Mouse (Mus musculus) hindbrain, embryonic 15.5 days (tissue): ENCODE data around the gene Itgae. TPM values are rescaled to one million over a fixed set of nuclear protein-coding genes. Genes with fewer than 3 reads are reported as not detected.
A peak's percentile ranks its signal among the peaks of the same experiment; 100 is the strongest.

Experiments
- ATAC-seq: fragments of 200-750 bp; cut with Nextera tagmentation; 2 replicates; pipeline ENCODE4 v1.8.0; 2017; ENCODE audit warnings: low read depth, moderate number of reproducible peaks, moderate TSS enrichment; ENCODE audit not compliant: low FRiP score
- H3K27ac ChIP-seq: fragments of 300-500 bp; sonication (generic); replicated peaks from 2 replicates; pipeline ENCODE4 v1.5.1; 2015; ENCODE audit warnings: mild to moderate bottlenecking, inconsistent platforms
- H3K27me3 ChIP-seq: fragments of 300-500 bp; sonication (generic); 2 replicates; pipeline ENCODE4 v1.6.1; 2015; ENCODE audit warnings: control low read depth, inconsistent platforms
- H3K36me3 ChIP-seq: fragments of 300-500 bp; sonication (generic); 2 replicates; pipeline ENCODE4 v1.6.1; 2015; ENCODE audit warnings: control low read depth, inconsistent platforms
- H3K4me1 ChIP-seq: fragments of 300-500 bp; sonication (generic); replicated peaks from 2 replicates; pipeline ENCODE4 v1.6.1; 2015; ENCODE audit warnings: control low read depth, inconsistent platforms
- H3K4me2 ChIP-seq: fragments of 300-500 bp; sonication (generic); 2 replicates; pipeline ENCODE4 v1.6.1; 2015; ENCODE audit warnings: moderate library complexity, mild to moderate bottlenecking, inconsistent platforms
- H3K4me3 ChIP-seq: fragments of 300-500 bp; sonication (generic); 2 replicates; pipeline ENCODE4 v1.5.1; 2015; ENCODE audit warnings: mild to moderate bottlenecking, inconsistent platforms
- H3K9ac ChIP-seq: fragments of 300-500 bp; sonication (generic); 2 replicates; pipeline ENCODE4 v1.6.1; 2015; ENCODE audit warnings: inconsistent platforms
- H3K9me3 ChIP-seq: fragments of 300-500 bp; sonication (generic); 2 replicates; pipeline ENCODE4 v1.6.1; 2016; ENCODE audit warnings: control low read depth, inconsistent platforms
- WGBS: fragments of 180-500 bp; shearing (Covaris S2); methylation state at CpG from one replicate; pipeline ENCODE4 v1.1.7; 2015; 5-methylcytosine and 5-hydroxymethylcytosine counted together
- polyA plus RNA-seq: library from polyadenylated mRNA; unstranded; fragments of >200 nt; fragmentation: Nextera tagmentation; extraction: Ambion mirVana; gene quantifications from 2 replicates; pipeline ENCODE4 v1.2.1, GENCODE M21; 2015

Itgae gene
- polyA plus RNA-seq, 1 experiment from 2014 or later: 0.35 TPM

DNA sequence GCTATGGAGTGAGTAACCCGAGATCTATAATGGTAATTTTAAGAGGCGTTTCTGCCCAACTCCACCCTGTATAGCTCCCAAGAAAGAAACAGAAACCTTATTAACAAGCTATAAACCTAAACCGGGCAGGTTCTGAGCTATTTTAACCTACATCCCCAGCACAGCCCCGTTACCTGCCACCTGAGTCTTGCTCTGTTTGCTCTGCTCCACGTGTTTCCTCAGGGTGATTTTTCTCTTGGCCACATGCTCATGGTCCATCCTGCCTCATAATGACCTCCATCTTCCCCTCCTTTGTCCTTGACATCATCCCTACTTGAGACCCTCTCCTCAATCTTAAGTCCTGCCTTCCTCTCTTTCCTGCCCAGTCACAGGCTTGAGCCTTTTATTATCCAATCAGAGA is 43.8 kb downstream of the Itgae start:
- no peak overlapping the region for H3K9ac ChIP-seq
- peaks cover 14% of the 10 kb centered on the region for H3K4me1 ChIP-seq
- H3K27me3 ChIP-seq: no peaks in the 10 kb centered on the region
- no peaks in the 10 kb centered on the region for H3K36me3 ChIP-seq
- ATAC-seq: no peak
- no peaks in the 10 kb centered on the region for H3K9me3 ChIP-seq
- 95% methylated on average over 5 of the region's 5 CpGs for WGBS
- H3K4me3 ChIP-seq: no peak overlapping the region
- no peak overlapping the region for H3K27ac ChIP-seq
- H3K4me2 ChIP-seq: no peak overlapping the region

DNA sequence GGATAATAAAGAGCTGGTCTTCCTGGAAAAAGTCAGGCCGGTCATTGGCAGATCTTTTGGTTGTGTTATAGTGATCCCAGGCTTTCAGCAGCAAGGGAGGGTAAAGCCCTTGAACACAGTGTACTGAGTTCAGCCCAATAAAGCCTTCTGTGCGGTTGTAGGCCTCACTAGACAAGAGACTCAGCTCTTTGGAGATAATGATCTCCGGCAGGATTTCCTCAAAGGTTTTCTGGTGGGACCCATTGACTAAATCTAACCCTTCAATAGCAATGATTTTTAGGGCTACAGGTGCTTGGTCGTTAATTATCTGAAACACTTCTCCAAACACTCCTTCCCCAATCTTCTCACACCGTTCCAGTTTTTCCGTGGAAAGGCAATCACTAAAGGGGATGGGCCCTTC is 46.2 kb downstream of the Itgae start:
- H3K27ac ChIP-seq: no peak overlapping the region
- ATAC-seq: no peak
- peaks cover 14% of the 10 kb centered on the region for H3K4me1 ChIP-seq
- 91% methylated on average over 6 of the region's 6 CpGs for WGBS
- no peaks in the 10 kb centered on the region for H3K9me3 ChIP-seq
- no peaks in the 10 kb centered on the region for H3K27me3 ChIP-seq
- peak overlapping the region; percentile 93 for H3K4me2 ChIP-seq
- H3K9ac ChIP-seq: no peak overlapping the region
- H3K4me3 ChIP-seq: peak overlapping the region; percentile 85; the same call in 1 of the 2 replicates
- H3K36me3 ChIP-seq: no peaks in the 10 kb centered on the region

DNA sequence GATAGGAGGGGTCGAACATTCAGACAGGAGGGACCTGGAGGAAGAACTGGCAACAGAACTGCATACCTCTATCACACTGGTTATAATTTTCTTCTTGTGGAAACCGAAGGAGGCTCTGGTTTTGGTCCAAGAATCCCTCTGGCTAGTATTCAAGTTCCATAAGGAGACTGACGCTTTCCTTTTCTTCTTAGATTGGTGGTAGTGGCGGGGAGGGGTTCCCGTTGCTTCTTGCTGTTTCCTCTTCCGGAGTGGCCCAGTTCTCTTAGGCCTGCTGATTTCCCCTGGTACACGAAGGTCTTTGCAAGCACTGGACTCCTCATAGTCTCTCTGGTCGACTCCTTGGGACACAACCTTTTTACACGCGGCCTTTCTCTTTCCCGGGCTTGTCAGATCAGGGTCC is 46.7 kb downstream of the Itgae start:
- Histone ChIP-seq H3K4me1 (peaks cover 14% of the 10 kb centered on the region), H3K4me2 (peak overlapping the region; percentile 93), H3K27ac (no peak overlapping the region), H3K4me3 (peak overlapping the region; percentile 85), H3K9ac (peak overlapping the region; percentile 48), H3K27me3 (no peaks in the 10 kb centered on the region), H3K36me3 (no peaks in the 10 kb centered on the region), H3K9me3 (no peaks in the 10 kb centered on the region)
- no peak for ATAC-seq
- WGBS: 39% methylated on average over 11 of the region's 11 CpGs

DNA sequence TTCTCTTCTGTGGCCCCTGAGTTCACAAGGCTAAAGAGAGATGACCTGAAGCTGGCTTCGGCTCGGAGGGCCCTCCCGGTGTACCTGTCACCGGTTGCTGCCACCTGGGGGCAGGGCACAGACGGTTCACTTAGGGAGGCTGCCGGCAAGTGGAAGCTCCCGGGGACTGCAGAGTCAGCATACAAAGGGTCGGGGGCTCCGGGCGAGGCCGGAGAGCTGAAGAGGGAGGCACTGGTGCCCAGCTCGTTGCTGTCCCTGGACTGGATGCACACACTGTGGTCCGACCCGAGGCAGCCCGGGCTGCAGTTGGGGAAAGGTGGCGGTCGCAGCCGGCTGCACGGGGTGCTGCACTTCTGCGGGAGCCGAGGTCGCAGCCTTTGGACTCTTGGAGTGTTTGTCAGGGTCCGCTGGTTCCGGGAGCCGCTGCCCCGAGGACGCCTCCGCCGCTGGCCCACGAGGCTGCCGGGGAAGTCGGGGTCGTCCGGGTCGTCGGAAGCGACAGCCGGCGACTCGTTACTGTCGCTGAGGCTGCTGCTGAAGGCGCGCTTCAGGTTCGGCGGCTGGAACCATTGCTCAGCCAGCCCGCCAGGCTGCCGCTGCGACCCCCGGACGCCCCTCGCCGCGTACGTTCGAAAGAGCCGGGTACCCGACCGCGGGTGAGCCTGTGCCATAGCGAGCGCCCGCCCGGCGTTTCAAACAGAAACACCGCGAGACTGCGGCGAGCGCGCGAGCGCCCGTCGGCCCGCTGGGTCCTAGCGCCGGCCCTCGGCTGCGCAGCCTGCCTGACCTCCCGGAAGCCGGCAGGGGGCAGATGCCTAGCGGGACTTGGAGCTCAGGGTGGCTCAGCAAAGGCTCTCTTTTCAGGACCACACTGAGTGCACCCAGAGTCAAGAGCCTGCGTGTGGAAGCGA is 47.5 kb downstream of the Itgae start, which contains the start of gene Haspin:
TSS of gene Haspin (minus strand) at position 704 of the 911 bp plus-strand sequence.
- Histone ChIP-seq H3K27me3 (no peaks in the 10 kb centered on the region), H3K9ac (peak within 1 kb of the TSS; percentile 50), H3K27ac (no peak within 1 kb of the TSS), H3K36me3 (no peaks in the 10 kb centered on the region), H3K9me3 (no peaks in the 10 kb centered on the region), H3K4me3 (peak within 1 kb of the TSS; percentile 85), H3K4me1 (peaks cover 14% of the 10 kb centered on the region), H3K4me2 (peak within 1 kb of the TSS; percentile 93)
- ATAC-seq: peak; percentile 97
- WGBS: under 1% methylated on average over 84 of the region's 84 CpGs

DNA sequence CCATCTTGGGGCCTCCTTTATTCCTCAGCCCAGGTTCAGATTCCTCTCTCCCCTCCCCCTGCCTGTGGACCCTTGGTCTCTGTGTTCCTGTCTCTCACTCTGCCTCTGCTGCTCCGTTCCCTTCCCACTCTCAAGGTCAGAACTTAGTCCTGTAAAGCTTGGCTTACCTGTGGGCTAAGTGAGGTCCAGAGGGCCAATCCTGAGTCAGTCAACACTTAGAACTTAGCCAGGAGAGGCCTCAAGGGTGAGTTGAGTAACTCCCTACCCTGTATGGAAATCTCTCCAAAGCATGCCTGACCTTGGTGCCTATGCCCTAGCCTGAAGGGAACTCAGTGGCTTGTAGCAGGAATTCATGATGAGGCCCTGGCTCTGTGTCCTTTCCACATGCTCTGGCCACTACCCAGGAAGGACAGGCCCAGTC is 53.9 kb downstream of the Itgae start:
- H3K9ac ChIP-seq: no peak overlapping the region
- no peak overlapping the region for H3K27ac ChIP-seq
- no peaks in the 10 kb centered on the region for H3K9me3 ChIP-seq
- ATAC-seq: no peak
- H3K4me2 ChIP-seq: no peak overlapping the region
- H3K36me3 ChIP-seq: no peaks in the 10 kb centered on the region
- H3K4me3 ChIP-seq: no peak overlapping the region
- 63% methylated on average over 1 of the region's 1 CpGs for WGBS
- H3K4me1 ChIP-seq: no peaks in the 10 kb centered on the region
- H3K27me3 ChIP-seq: no peaks in the 10 kb centered on the region

DNA sequence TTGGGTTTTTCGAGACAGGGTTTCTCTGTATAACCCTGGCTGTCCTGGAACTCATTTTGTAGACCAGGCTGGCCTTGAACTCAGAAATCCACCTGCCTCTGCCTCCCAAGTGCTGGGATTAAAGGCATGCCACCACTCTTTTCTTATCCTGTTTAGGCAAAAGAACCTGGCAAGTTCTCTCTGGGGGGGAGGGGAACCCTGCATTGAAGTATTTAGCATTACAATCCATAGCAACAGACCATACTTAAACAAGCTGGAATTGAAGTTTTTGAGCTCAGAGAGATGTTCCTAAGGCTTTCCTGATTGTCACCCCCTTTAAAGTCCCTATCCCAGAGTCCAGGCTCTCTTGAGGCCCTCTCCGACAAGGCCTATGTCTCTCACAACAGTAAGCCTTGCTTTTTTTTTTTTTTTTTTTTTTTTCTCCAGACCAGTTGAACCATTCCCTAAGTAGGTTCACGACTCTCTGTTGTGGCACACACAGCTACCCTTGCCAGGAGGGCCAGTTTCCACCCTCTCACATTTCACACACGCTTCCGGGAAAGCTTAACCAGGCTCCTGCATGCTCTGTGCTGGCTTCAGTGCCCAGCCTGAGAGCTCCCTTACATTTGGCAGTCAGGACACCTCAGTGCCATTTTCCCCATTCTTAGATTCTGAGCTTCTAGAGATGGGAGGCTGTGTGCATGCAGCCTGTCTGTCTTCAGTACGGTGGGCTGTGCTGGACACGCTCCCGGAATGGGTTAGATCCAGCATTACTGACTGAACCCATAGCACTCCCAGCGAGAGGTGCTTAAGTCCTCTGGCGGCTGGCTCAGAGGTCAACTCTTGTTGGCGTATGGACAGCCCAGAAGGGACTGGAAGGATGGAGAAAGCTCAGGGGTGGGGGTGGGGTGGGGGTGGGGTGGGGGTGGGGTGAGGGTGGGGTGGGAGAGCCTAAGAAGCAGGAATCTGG is 55.9 kb downstream of the Itgae start:
- no peak for ATAC-seq
- Histone ChIP-seq H3K27me3 (no peaks in the 10 kb centered on the region), H3K4me2 (no peak overlapping the region), H3K9ac (no peak overlapping the region), H3K4me3 (no peak overlapping the region), H3K9me3 (no peaks in the 10 kb centered on the region), H3K4me1 (no peaks in the 10 kb centered on the region), H3K36me3 (no peaks in the 10 kb centered on the region), H3K27ac (no peak overlapping the region)
- WGBS: 58% methylated on average over 11 of the region's 11 CpGs

DNA sequence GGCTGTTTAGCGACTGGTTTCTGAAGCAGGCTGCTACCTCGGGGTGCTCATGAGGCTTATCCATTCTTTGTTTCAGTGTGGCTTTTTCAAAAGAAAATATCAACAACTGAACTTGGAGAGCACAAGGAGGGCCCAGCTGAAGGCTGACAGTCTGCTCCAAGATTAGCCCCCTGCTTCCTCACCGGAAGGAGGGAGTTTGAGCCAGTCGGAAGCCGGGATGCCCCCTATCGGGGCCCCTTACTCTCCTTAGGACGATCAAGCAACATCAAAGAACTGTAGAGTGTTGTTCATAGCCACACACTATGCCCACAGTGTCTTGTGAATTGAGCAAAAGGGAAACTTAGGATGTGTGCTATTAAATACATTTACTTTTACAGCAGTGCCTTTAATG is 56.6 kb downstream of the Itgae start:
- 56% methylated on average over 7 of the region's 7 CpGs for WGBS
- H3K9me3 ChIP-seq: no peaks in the 10 kb centered on the region
- no peak overlapping the region for H3K4me2 ChIP-seq
- H3K36me3 ChIP-seq: no peaks in the 10 kb centered on the region
- no peak overlapping the region for H3K9ac ChIP-seq
- H3K27ac ChIP-seq: no peak overlapping the region
- no peak for ATAC-seq
- no peaks in the 10 kb centered on the region for H3K27me3 ChIP-seq
- H3K4me3 ChIP-seq: no peak overlapping the region
- no peaks in the 10 kb centered on the region for H3K4me1 ChIP-seq

DNA sequence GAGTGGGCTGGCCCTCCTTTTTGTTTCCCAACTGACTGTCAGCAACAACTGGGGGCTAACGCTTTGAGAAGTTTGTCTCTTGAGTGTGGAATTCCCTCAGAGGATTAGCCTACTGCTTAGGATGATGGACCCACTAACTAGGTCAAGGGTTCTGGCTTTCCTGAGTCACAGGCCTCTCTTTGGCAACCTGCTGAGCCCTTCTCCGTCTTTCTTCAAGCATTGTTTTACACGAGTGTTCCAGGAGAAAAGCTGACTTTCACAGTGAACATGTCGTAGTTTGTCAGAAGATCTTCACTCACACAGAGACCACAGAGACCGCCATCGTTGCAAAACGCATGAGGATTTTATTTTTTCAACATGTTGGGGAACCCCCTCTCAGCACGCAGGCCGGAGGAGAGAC is 57.8 kb downstream of the Itgae start:
- Histone ChIP-seq H3K9me3 (no peaks in the 10 kb centered on the region), H3K4me3 (no peak overlapping the region), H3K36me3 (no peaks in the 10 kb centered on the region), H3K4me1 (no peaks in the 10 kb centered on the region), H3K27ac (no peak overlapping the region), H3K27me3 (no peaks in the 10 kb centered on the region), H3K9ac (no peak overlapping the region), H3K4me2 (no peak overlapping the region)
- 78% methylated on average over 9 of the region's 9 CpGs for WGBS
- no peak for ATAC-seq

DNA sequence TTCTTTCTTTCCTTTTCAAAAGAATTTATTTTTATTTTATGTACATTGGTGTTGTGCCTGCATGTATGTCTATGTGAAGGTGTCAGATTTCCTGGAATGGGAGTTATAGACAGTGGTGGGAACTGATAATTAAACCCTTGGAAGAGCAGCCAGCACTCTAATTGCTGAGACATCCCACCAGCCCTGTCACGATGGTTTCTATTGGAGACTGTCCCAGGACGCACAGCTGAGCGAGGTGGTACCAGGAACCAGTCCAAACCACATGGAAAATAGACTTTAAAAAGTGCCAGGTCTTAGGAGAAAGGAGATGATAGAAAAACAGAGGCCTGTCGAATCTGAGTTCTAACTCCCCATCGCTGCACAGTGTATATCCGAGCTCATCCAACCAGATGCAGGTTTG is 64.7 kb downstream of the Itgae start:
- 79% methylated on average over 6 of the region's 6 CpGs for WGBS
- Histone ChIP-seq H3K9me3 (no peaks in the 10 kb centered on the region), H3K36me3 (no peaks in the 10 kb centered on the region), H3K27me3 (peaks cover 5% of the 10 kb centered on the region; the same call in 1 of the 2 replicates), H3K4me2 (no peak overlapping the region), H3K9ac (no peak overlapping the region), H3K4me1 (peaks cover 4% of the 10 kb centered on the region; the same call in 1 of the 2 replicates), H3K4me3 (no peak overlapping the region), H3K27ac (no peak overlapping the region)
- ATAC-seq: no peak

DNA sequence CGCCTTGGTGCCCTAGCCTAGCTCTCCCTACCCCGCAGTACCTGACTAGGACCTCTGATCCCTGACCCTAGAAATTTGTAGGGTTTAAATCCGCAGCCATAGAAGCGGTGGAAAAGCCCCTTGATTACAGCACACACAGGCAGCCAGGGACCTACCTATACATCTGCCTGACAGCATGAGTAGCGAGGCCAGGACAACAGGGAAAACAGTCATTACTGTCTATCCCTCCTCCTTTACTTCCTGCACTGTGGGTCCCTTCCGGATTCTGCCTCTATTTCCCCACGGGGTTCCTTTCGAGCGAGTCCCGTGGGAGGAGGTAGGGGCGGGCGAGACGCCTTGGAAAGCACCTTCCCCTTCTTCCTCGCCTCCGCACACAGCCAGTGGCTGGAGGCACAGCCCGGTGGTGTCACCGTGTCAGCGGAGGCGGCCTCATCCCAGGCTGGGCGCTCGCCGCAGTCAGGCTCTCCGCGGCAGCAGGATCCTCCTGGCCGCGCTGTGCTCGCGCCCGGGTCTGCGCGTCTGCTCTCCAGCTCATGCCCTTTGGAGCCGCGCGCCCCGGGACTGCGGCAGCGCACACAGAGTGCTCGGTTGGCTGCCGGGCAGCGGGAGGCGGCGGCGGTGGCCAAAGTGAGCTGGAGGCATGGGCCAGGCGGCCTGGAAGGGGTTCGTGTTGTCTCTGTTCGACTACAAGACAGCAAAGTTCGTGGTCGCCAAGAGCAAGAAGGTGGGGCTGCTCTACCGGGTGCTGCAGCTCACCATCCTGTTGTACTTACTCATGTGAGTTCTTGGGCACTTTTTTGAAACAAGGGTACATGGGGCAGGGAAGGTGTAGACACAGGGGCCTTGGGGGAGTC is 69.8 kb downstream of the Itgae start, which contains the start of gene P2rx5:
TSS of gene P2rx5 (plus strand) at position 465 of the 854 bp plus-strand sequence.
- ATAC-seq: peak; percentile 79; the same call in 1 of the 2 replicates
- no peaks in the 10 kb centered on the region for H3K9me3 ChIP-seq

DNA sequence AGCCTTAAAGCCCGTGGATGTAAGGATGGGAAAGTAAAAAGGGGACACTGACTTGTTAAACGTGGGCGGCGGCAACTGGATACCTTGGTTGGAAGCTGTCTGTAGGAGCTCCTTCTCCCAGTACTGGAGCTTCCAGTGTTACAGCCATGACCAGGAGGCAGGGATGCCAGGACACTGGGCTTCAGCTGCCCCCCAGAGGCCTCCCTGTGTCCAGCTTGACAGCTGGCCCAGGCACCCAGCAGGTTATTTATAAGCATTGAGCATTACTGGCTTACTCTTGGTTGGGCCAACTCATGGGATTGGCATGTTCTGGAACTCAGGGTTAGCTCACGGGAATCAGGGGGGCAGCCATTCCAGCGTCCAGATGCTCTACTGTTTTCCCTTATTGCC is 70.4 kb downstream of the Itgae start:
- no peak overlapping the region for H3K27ac ChIP-seq
- peak overlapping the region; percentile 47 for H3K4me3 ChIP-seq
- peak overlapping the region; percentile 93 for H3K4me2 ChIP-seq
- WGBS: 32% methylated on average over 6 of the region's 6 CpGs
- 0 out of 2 replicates have a peak overlapping the region, but pooled peaks have one; percentile 49 for H3K9ac ChIP-seq
- no peaks in the 10 kb centered on the region for H3K36me3 ChIP-seq
- H3K9me3 ChIP-seq: no peaks in the 10 kb centered on the region
- H3K27me3 ChIP-seq: peaks cover 16% of the 10 kb centered on the region; the same call in 1 of the 2 replicates
- H3K4me1 ChIP-seq: peaks cover 14% of the 10 kb centered on the region
- no peak for ATAC-seq

More for the DNA sequence above, 69.8 kb downstream of the Itgae start, which contains the start of gene P2rx5:
- Histone ChIP-seq H3K27me3 (peaks cover 16% of the 10 kb centered on the region; the same call in 1 of the 2 replicates), H3K27ac (no peak within 1 kb of the TSS), H3K36me3 (no peaks in the 10 kb centered on the region), H3K4me3 (peak within 1 kb of the TSS; percentile 47), H3K9ac (peak within 1 kb of the TSS; percentile 49), H3K4me1 (peaks cover 14% of the 10 kb centered on the region), H3K4me2 (peak within 1 kb of the TSS; percentile 93)
- 3% methylated on average over 49 of the region's 49 CpGs for WGBS
